Mouse (Mus musculus) erythroblast, embryonic 14.5 days (primary cell): ENCODE measurements around the gene Ankmy1.

Source experiments
- GATA1 ChIP-seq: IDR thresholded peaks from 2 replicates; pipeline ENCODE4 v1.6.1; 2012; ENCODE audit warnings: low read length, inconsistent platforms, mixed read lengths
- TAL1 ChIP-seq: IDR thresholded peaks from 3 replicates; pipeline ENCODE4 v1.6.1; 2012; ENCODE audit warnings: low read length, inconsistent platforms, mixed read lengths

GRCm38 (mm10) chr1:92911721-92912138 is 9.0 kb upstream of the Ankmy1 start:
- TF ChIP-seq GATA1 (no peak), TAL1 (no peak)
